Mouse (Mus musculus): ENCODE data around the gene Il3ra. TPM values are rescaled to one million over a fixed set of nuclear protein-coding genes. Genes with fewer than 3 reads are reported as not detected.

Il3ra gene
- polyA plus RNA-seq (2015; fragmentation: Nextera tagmentation; extraction: Ambion mirVana) = 0.93 and 1.4 TPM in 2 replicates

GRCm38 (mm10) chr14:14345948-14346812 lies at the start of gene Il3ra:
TSS of gene Il3ra (plus strand) at chr14:14346275.
- Histone ChIP-seq H3K36me3 (ENCODE audit: control insufficient read depth, insufficient read depth) (no peaks in the 10 kb centered on the region), H3K9me3 (ENCODE audit: control insufficient read depth, low read length) (peaks cover 12% of the 10 kb centered on the region), H3K4me1 (replicated peaks; ENCODE audit: control insufficient read depth, insufficient read depth, low read length) (peaks cover 3% of the 10 kb centered on the region), H3K27ac (ENCODE audit: low read length) (peak within 1 kb of the TSS; percentile 5), H3K27me3 (replicated peaks; ENCODE audit: control insufficient read depth, insufficient read depth, low read length) (no peaks in the 10 kb centered on the region), H3K4me3 (replicated peaks; ENCODE audit: low read length) (peak within 1 kb of the TSS; percentile 67), H3K9ac (replicated peaks; ENCODE audit: low read depth, low read length) (peak within 1 kb of the TSS; percentile 65), H3K4me2 (ENCODE audit: low read length) (peak within 1 kb of the TSS; percentile 65)
- WGBS = 4% methylated on average over 55 of the region's 69 CpGs
- ATAC-seq = peak; percentile 51

DNA sequence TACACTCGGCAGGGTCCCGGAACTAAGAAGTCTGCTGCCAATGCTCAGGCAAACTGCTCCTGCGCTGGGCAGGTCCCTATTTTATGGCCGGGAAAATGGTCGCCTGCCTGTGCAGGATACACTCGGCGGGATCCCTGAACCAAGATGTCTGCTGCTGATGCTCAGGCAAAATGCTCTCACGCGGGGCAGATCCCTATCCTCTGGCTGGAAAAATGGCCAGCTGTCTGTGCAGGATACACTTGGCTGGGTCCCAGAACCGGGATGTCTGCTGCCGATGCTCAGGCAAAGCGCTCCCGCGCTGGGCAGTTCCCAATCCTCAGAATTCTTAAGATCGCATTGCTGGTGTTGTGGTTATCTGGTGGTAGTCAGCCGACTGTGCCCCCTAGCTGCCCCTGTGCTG lies 37.1 kb upstream of the Il3ra start:
- Histone ChIP-seq H3K9me3 (ENCODE audit: control insufficient read depth, low read length) (no peaks in the 10 kb centered on the region), H3K27me3 (replicated peaks; ENCODE audit: control insufficient read depth, insufficient read depth, low read length) (no peaks in the 10 kb centered on the region), H3K36me3 (ENCODE audit: control insufficient read depth, insufficient read depth) (no peaks in the 10 kb centered on the region), H3K9ac (replicated peaks; ENCODE audit: low read depth, low read length) (no peak overlapping the region), H3K27ac (ENCODE audit: low read length) (no peak overlapping the region), H3K4me3 (replicated peaks; ENCODE audit: low read length) (no peak overlapping the region; the same call in 1 of the 2 replicates), H3K4me2 (ENCODE audit: low read length) (no peak overlapping the region), H3K4me1 (replicated peaks; ENCODE audit: control insufficient read depth, insufficient read depth, low read length) (no peaks in the 10 kb centered on the region)
- no peak for ATAC-seq
- WGBS = 62% methylated on average over 16 of the region's 16 CpGs

GRCm38 (mm10) chr14:14309416-14309815 lies 36.7 kb upstream of the Il3ra start:
- H3K9ac ChIP-seq (replicated peaks; ENCODE audit: low read depth, low read length) = no peak overlapping the region
- H3K36me3 ChIP-seq (ENCODE audit: control insufficient read depth, insufficient read depth) = no peaks in the 10 kb centered on the region
- no peaks in the 10 kb centered on the region for H3K4me1 ChIP-seq (replicated peaks; ENCODE audit: control insufficient read depth, insufficient read depth, low read length)
- no peak overlapping the region for H3K4me3 ChIP-seq (replicated peaks; ENCODE audit: low read length)
- no peaks in the 10 kb centered on the region for H3K9me3 ChIP-seq (ENCODE audit: control insufficient read depth, low read length)
- H3K4me2 ChIP-seq (ENCODE audit: low read length) = no peak overlapping the region
- no peaks in the 10 kb centered on the region for H3K27me3 ChIP-seq (replicated peaks; ENCODE audit: control insufficient read depth, insufficient read depth, low read length)
- no peak for ATAC-seq
- 59% methylated on average over 14 of the region's 14 CpGs for WGBS
- H3K27ac ChIP-seq (ENCODE audit: low read length) = no peak overlapping the region

DNA sequence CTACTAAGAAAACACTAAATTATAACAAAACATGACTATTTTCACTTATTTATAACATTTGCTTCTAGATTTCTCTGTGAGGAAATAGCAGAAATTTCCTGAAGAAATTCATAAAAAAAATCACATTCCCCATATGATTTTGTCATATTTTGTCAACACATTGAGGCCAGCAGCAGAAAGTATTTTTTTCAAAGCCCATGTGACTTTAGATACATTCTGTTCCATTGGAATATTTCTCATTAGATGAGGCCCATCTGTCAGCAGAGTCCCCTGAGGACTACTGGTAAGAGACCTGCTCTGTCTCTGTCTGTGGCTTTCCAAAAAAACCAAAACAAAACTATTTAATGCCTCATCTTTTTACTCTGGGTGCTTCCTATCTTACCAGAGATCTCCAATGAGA lies 23.5 kb upstream of the Il3ra start, which contains the start of gene Olfr31:
Gene Olfr31, plus strand, starts transcription at position 301 of the 400 bp plus-strand sequence.
- no peak for ATAC-seq
- Histone ChIP-seq H3K4me1 (replicated peaks; ENCODE audit: control insufficient read depth, insufficient read depth, low read length) (no peaks in the 10 kb centered on the region), H3K4me3 (replicated peaks; ENCODE audit: low read length) (no peak within 1 kb of the TSS), H3K9ac (replicated peaks; ENCODE audit: low read depth, low read length) (no peak within 1 kb of the TSS), H3K36me3 (ENCODE audit: control insufficient read depth, insufficient read depth) (no peaks in the 10 kb centered on the region), H3K9me3 (ENCODE audit: control insufficient read depth, low read length) (no peaks in the 10 kb centered on the region), H3K4me2 (ENCODE audit: low read length) (no peak within 1 kb of the TSS), H3K27me3 (replicated peaks; ENCODE audit: control insufficient read depth, insufficient read depth, low read length) (no peaks in the 10 kb centered on the region), H3K27ac (ENCODE audit: low read length) (no peak within 1 kb of the TSS)

- Histone ChIP-seq H3K9ac (replicated peaks; ENCODE audit: low read depth, low read length) (peak overlapping the region; percentile 65), H3K4me3 (replicated peaks; ENCODE audit: low read length) (peak overlapping the region; percentile 67), H3K9me3 (ENCODE audit: control insufficient read depth, low read length) (peaks cover 11% of the 10 kb centered on the region), H3K27ac (ENCODE audit: low read length) (peak overlapping the region; percentile 5; the same call in 1 of the 2 replicates), H3K27me3 (replicated peaks; ENCODE audit: control insufficient read depth, insufficient read depth, low read length) (no peaks in the 10 kb centered on the region), H3K4me1 (replicated peaks; ENCODE audit: control insufficient read depth, insufficient read depth, low read length) (peaks cover 3% of the 10 kb centered on the region), H3K36me3 (ENCODE audit: control insufficient read depth, insufficient read depth) (no peaks in the 10 kb centered on the region), H3K4me2 (ENCODE audit: low read length) (peak overlapping the region; percentile 65)
- ATAC-seq = peak; percentile 79
- WGBS = 6% methylated on average over 37 of the region's 40 CpGs
Measured at GRCm38 (mm10) chr14:14345113-14345871, 783 bp upstream of the Il3ra start.

- 25% methylated on average over 15 of the region's 16 CpGs for WGBS
- H3K27me3 ChIP-seq (replicated peaks; ENCODE audit: control insufficient read depth, insufficient read depth, low read length) = no peaks in the 10 kb centered on the region
- H3K4me1 ChIP-seq (replicated peaks; ENCODE audit: control insufficient read depth, insufficient read depth, low read length) = peaks cover 3% of the 10 kb centered on the region
- peaks cover 18% of the 10 kb centered on the region for H3K9me3 ChIP-seq (ENCODE audit: control insufficient read depth, low read length)
- no peaks in the 10 kb centered on the region for H3K36me3 ChIP-seq (ENCODE audit: control insufficient read depth, insufficient read depth)
- H3K27ac ChIP-seq (ENCODE audit: low read length) = no peak overlapping the region
- ATAC-seq = peak; percentile 11
- H3K4me2 ChIP-seq (ENCODE audit: low read length) = peak overlapping the region; percentile 65
- H3K4me3 ChIP-seq (replicated peaks; ENCODE audit: low read length) = peak overlapping the region; percentile 67
- peak overlapping the region; percentile 65 for H3K9ac ChIP-seq (replicated peaks; ENCODE audit: low read depth, low read length)
Measured at GRCm38 (mm10) chr14:14346813-14347100, 682 bp downstream of the Il3ra start.

DNA sequence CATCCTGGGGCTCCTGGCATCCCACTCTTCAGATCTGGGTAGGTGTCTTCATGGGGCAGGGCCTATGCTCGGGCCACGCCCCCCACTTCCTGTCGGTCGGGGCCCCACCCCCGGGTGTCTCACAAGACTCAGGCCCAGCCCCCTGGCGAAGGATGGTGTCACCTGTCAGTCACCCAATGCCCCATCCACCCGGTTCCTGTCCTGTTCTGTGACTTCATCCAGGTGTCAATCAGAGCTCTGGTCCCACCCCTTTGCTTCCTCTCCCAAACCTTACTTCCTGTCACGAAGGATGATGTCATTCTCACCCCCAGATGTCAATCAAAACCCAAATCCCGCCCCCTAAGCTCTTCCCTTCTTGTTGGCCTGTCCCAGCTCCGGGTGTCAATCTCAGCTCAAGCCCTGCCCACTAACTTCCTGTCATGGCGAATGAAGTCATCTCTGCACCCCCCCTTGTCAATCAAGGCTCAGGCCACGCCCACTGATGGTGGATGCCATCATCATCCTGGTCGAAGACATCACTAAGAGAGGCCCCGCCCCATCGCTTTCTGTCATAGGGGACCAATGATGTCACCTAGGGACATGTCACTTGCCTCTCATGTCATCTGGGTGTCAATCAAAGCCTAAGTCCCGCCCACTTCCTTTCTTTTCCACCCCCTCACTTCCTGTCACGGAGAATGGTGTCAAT lies 1.2 kb downstream of the Il3ra start:
- no peak overlapping the region; the same call in 1 of the 2 replicates for H3K4me3 ChIP-seq (replicated peaks; ENCODE audit: low read length)
- WGBS = 86% methylated on average over 17 of the region's 17 CpGs
- no peak overlapping the region for H3K27ac ChIP-seq (ENCODE audit: low read length)

DNA sequence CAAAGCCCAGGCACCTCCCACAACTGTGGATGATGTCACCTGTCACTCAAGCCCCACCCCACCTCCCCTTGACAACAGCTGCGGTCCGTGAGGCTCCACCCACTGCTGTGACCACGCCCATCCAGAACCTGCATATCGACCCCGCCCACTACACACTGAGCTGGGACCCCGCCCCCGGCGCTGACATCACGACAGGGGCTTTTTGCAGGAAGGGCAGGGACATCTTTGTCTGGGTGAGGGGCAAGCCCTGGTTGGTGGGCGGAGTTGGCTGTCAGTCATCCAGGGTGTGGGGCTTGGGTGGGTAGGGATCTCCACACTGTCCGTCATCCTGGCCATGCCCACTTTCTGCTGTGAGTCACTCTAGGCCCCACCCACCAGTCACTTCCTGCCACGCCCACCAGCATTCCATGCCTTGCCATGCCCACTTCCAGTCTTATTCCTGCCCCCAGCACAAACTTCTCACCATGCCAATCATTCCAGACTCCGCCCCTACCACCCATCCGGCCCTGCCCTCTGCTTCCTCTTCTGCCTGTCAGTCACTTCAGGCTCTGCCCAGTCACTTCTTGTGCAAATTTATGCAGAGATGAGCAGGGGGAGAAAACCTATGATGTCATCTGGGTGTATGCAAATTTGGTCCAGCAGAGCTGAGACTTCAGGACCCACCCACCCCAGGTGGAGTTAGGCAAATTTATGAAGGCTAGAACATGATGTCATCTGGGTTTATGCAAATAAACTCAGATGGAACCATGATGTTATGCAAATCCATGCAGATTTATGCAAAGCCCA lies 2.0 kb downstream of the Il3ra start:
- Histone ChIP-seq H3K27me3 (replicated peaks; ENCODE audit: control insufficient read depth, insufficient read depth, low read length) (no peaks in the 10 kb centered on the region), H3K9me3 (ENCODE audit: control insufficient read depth, low read length) (peaks cover 24% of the 10 kb centered on the region), H3K9ac (replicated peaks; ENCODE audit: low read depth, low read length) (no peak overlapping the region), H3K27ac (ENCODE audit: low read length) (no peak overlapping the region), H3K4me1 (replicated peaks; ENCODE audit: control insufficient read depth, insufficient read depth, low read length) (peaks cover 3% of the 10 kb centered on the region), H3K4me3 (replicated peaks; ENCODE audit: low read length) (no peak overlapping the region), H3K4me2 (ENCODE audit: low read length) (no peak overlapping the region), H3K36me3 (ENCODE audit: control insufficient read depth, insufficient read depth) (no peaks in the 10 kb centered on the region)
- 96% methylated on average over 14 of the region's 14 CpGs for WGBS
- no peak for ATAC-seq

More for the DNA sequence above, 1.2 kb downstream of the Il3ra start:
- peaks cover 20% of the 10 kb centered on the region for H3K9me3 ChIP-seq (ENCODE audit: control insufficient read depth, low read length)
- peaks cover 3% of the 10 kb centered on the region for H3K4me1 ChIP-seq (replicated peaks; ENCODE audit: control insufficient read depth, insufficient read depth, low read length)
- H3K9ac ChIP-seq (replicated peaks; ENCODE audit: low read depth, low read length) = no peak overlapping the region
- H3K4me2 ChIP-seq (ENCODE audit: low read length) = no peak overlapping the region; the same call in 1 of the 2 replicates
- no peaks in the 10 kb centered on the region for H3K27me3 ChIP-seq (replicated peaks; ENCODE audit: control insufficient read depth, insufficient read depth, low read length)
- no peak for ATAC-seq
- no peaks in the 10 kb centered on the region for H3K36me3 ChIP-seq (ENCODE audit: control insufficient read depth, insufficient read depth)

Measured in forebrain, embryonic 16.5 days (tissue).